Mouse (Mus musculus): ENCODE measurements at regions not wholly inside any gene's neighbourhood (a gene's known extent, or its start where the extent isn't known, plus 50 kb on each side); places are given as distances from the start of the nearest gene placed in this dataset.
"Not testable (repeated sequence)": the region's sequence is repeated elsewhere in the genome, so short reads cannot be mapped to it uniquely, and the experiment has no call there.

GRCm38 (mm10) chr8:15670722-15671121 lies 624.8 kb upstream of the BB014433 start:
- WGBS, result 80% methylated on average over 10 of the region's 10 CpGs
- no peak for DNase-seq (ENCODE audit: low read depth in 1 of 2, low spot score in 2 of 2)
- no peaks in the 10 kb centered on the region for H3K27me3 ChIP-seq (ENCODE audit: control insufficient read depth, insufficient read depth, low read length)
- no peak overlapping the region for H3K4me3 ChIP-seq (ENCODE audit: extremely low read depth, insufficient read depth, insufficient read length)
- H3K36me3 ChIP-seq (ENCODE audit: control insufficient read depth, insufficient read depth, low read length), result no peaks in the 10 kb centered on the region
- no peaks in the 10 kb centered on the region for H3K4me1 ChIP-seq (ENCODE audit: control insufficient read depth, insufficient read depth, insufficient read length)
- no peak overlapping the region for H3K27ac ChIP-seq (ENCODE audit: insufficient read depth, low read length)
- TF ChIP-seq CTCF (IDR thresholded peaks at IDR 0.05; ENCODE audit: extremely low read depth, insufficient read depth, insufficient read length, insufficient replicate concordance) (no peak), POLR2A (IDR thresholded peaks at IDR 0.05; ENCODE audit: low read depth, low read length) (no peak)

DNA sequence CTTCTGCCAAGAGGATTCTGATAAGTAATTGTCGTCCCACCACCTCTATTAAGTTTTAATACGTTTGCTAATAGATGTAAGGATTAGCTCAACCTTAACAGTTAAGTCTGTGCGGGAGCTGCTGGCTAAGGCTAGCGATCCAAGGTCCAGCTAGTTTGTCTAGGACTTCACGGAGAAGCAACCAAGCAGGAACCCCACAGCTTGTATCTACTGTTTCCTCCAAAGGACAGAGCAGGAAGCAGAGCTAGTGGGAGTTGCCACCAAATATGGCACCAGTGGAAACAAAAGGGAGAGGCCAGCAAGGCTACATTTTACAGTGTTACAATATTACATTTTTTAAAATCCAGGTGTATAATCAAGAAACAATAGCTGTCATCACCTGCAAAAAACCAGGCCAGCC lies 624.4 kb upstream of the BB014433 start:
- WGBS, result 83% methylated on average over 5 of the region's 5 CpGs
- no peak overlapping the region for H3K27ac ChIP-seq (ENCODE audit: insufficient read depth, low read length)
- no peaks in the 10 kb centered on the region for H3K4me1 ChIP-seq (ENCODE audit: control insufficient read depth, insufficient read depth, insufficient read length)
- no peak for TF ChIP-seq CTCF (IDR thresholded peaks at IDR 0.05; ENCODE audit: extremely low read depth, insufficient read depth, insufficient read length, insufficient replicate concordance)
- H3K4me3 ChIP-seq (ENCODE audit: extremely low read depth, insufficient read depth, insufficient read length), result no peak overlapping the region
- no peaks in the 10 kb centered on the region for H3K27me3 ChIP-seq (ENCODE audit: control insufficient read depth, insufficient read depth, low read length)
- H3K36me3 ChIP-seq (ENCODE audit: control insufficient read depth, insufficient read depth, low read length), result no peaks in the 10 kb centered on the region
- DNase-seq (ENCODE audit: low read depth in 1 of 2, low spot score in 2 of 2), result no peak

DNA sequence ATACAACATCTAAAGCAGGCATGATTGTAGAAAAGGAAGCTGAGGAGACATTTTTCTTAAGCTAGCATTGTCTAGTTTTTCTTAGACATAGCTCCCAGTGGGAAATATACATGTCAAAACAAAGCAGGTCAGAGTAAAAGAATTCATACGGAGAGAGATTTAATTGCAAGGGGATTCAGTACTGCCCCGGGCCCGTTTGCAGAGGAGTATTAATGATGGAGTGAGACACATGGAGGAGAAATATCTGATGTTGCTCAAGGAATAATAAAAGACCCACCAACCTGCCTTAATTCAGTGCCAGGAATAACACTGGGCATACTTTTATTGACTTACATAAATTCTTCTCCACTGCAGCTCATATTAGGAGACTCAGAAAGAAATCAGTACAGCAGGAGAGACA lies 623.6 kb upstream of the BB014433 start:
- H3K36me3 ChIP-seq (ENCODE audit: control insufficient read depth, insufficient read depth, low read length), result no peaks in the 10 kb centered on the region
- TF ChIP-seq POLR2A (IDR thresholded peaks at IDR 0.05; ENCODE audit: low read depth, low read length), result no peak
- TF ChIP-seq CTCF (IDR thresholded peaks at IDR 0.05; ENCODE audit: extremely low read depth, insufficient read depth, insufficient read length, insufficient replicate concordance), result no peak
- no peaks in the 10 kb centered on the region for H3K27me3 ChIP-seq (ENCODE audit: control insufficient read depth, insufficient read depth, low read length)
- DNase-seq (ENCODE audit: low read depth in 1 of 2, low spot score in 2 of 2), result no peak
- WGBS, result 85% methylated on average over 3 of the region's 3 CpGs
- no peaks in the 10 kb centered on the region for H3K4me1 ChIP-seq (ENCODE audit: control insufficient read depth, insufficient read depth, insufficient read length)
- H3K27ac ChIP-seq (ENCODE audit: insufficient read depth, low read length), result no peak overlapping the region
- H3K4me3 ChIP-seq (ENCODE audit: extremely low read depth, insufficient read depth, insufficient read length), result no peak overlapping the region

DNA sequence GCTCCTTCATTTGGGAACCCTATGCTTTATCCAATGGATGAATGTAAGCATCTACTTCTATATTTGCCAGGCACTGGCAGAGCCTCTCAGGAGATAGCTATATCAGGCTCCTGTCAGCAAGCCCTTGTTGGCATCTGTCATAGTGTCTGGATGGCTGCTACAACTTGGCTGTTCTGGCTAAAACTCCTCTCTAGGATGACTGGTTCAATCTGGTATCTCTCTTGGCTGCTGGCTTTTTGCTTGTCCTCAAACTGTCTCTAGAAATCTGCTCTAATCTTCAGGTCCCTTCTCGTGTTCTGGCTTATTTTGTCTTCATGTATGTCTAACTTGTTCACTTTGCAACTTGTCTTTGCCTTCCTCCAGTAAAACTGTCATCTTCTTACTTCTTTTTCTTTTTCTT lies 614.7 kb upstream of the BB014433 start:
- 73% methylated on average over 1 of the region's 1 CpGs for WGBS
- H3K27ac ChIP-seq (ENCODE audit: insufficient read depth, low read length), result no peak overlapping the region
- TF ChIP-seq POLR2A (IDR thresholded peaks at IDR 0.05; ENCODE audit: low read depth, low read length) (no peak), CTCF (IDR thresholded peaks at IDR 0.05; ENCODE audit: extremely low read depth, insufficient read depth, insufficient read length, insufficient replicate concordance) (no peak)

DNA sequence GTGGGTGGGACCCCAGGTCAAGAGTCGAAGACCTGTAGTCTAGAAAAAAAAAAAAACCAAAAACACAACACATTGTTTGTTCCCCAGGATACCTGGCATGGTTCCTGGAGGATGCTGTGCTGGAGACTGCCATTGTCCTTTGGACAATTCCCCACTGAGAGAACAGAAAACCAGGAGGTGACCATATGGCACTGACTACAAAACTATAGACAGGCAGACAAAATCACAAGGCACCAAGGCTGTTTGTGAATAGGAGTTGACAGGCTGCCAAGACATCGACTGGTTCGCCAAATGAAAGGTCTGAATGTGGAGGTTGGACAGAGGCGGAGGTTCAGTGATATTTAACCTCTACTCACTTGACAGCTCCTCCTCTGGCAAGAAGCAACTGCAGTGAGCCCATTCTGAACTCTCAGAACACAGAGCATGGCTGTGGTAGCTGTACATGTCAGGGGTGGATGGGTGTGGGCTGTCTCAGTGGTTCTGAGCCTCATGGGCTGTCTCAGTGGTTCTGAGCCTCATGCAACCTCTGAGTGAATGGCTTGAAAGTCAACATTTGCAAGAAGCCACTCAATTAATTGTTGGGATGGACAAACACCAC lies 589.0 kb upstream of the BB014433 start:
- H3K4me3 ChIP-seq (ENCODE audit: extremely low read depth, insufficient read depth, insufficient read length), result no peak overlapping the region
- 81% methylated on average over 4 of the region's 4 CpGs for WGBS
- H3K4me1 ChIP-seq (ENCODE audit: control insufficient read depth, insufficient read depth, insufficient read length), result no peaks in the 10 kb centered on the region
- TF ChIP-seq POLR2A (IDR thresholded peaks at IDR 0.05; ENCODE audit: low read depth, low read length), result no peak
- no peak for TF ChIP-seq CTCF (IDR thresholded peaks at IDR 0.05; ENCODE audit: extremely low read depth, insufficient read depth, insufficient read length, insufficient replicate concordance)
- H3K27ac ChIP-seq (ENCODE audit: insufficient read depth, low read length), result no peak overlapping the region
- no peaks in the 10 kb centered on the region for H3K27me3 ChIP-seq (ENCODE audit: control insufficient read depth, insufficient read depth, low read length)
- H3K36me3 ChIP-seq (ENCODE audit: control insufficient read depth, insufficient read depth, low read length), result no peaks in the 10 kb centered on the region
- no peak for DNase-seq (ENCODE audit: low read depth in 1 of 2, low spot score in 2 of 2)

More for the DNA sequence above, 614.7 kb upstream of the BB014433 start:
- DNase-seq (ENCODE audit: low read depth in 1 of 2, low spot score in 2 of 2), result no peak
- no peaks in the 10 kb centered on the region for H3K4me1 ChIP-seq (ENCODE audit: control insufficient read depth, insufficient read depth, insufficient read length)
- no peak overlapping the region for H3K4me3 ChIP-seq (ENCODE audit: extremely low read depth, insufficient read depth, insufficient read length)
- no peaks in the 10 kb centered on the region for H3K27me3 ChIP-seq (ENCODE audit: control insufficient read depth, insufficient read depth, low read length)
- no peaks in the 10 kb centered on the region for H3K36me3 ChIP-seq (ENCODE audit: control insufficient read depth, insufficient read depth, low read length)

- H3K4me3 ChIP-seq (ENCODE audit: extremely low read depth, insufficient read depth, insufficient read length), result no peak overlapping the region
- H3K27me3 ChIP-seq (ENCODE audit: control insufficient read depth, insufficient read depth, low read length), result no peaks in the 10 kb centered on the region
- TF ChIP-seq POLR2A (IDR thresholded peaks at IDR 0.05; ENCODE audit: low read depth, low read length), result no peak
- no peak for TF ChIP-seq CTCF (IDR thresholded peaks at IDR 0.05; ENCODE audit: extremely low read depth, insufficient read depth, insufficient read length, insufficient replicate concordance)
- 66% methylated on average over 2 of the region's 2 CpGs for WGBS
- H3K27ac ChIP-seq (ENCODE audit: insufficient read depth, low read length), result no peak overlapping the region
- DNase-seq (ENCODE audit: low read depth in 1 of 2, low spot score in 2 of 2), result no peak
- no peaks in the 10 kb centered on the region for H3K4me1 ChIP-seq (ENCODE audit: control insufficient read depth, insufficient read depth, insufficient read length)
- no peaks in the 10 kb centered on the region for H3K36me3 ChIP-seq (ENCODE audit: control insufficient read depth, insufficient read depth, low read length)
Observed at GRCm38 (mm10) chr8:15628584-15628983, 582.7 kb upstream of the BB014433 start.

DNA sequence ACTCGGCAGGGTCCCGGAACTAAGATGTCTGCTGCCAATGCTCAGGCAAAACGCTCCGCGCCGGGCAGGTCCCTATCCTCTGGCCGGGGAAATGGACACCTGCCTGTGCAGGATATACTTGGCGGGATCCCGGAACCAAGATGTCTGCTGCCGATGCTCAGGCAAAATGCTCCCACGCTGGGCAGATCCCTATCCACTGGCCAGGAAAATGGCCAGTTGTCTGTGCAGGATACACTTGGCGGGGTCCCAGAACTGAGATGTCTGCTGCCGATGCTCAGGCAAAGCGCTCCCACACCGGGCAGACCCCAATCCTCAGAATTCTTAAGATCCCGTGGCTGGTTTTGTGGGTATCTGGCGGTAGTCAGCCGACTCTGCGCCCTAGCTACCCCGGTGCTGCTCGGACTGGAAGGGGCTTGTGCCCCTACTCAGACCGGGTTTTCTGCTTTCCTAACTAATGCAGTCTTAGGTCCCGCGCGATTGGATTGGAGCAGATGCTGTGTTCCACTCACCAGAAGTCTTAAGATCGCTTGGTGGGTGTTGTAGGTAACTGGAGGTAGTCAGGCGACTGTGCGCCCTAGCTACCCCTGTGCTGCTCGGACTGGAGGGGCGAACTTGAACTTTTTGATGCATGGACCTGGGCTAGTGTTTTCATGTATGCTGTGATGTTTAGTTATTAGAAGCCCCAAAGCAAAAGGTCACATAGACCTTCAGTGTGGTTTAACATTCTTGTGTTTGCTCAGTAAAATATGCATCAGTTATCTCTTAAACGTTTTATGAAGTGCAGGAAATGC lies 577.9 kb upstream of the BB014433 start:
- not testable (repeated sequence) for H3K36me3 ChIP-seq (ENCODE audit: control insufficient read depth, insufficient read depth, low read length); H3K27me3 ChIP-seq (ENCODE audit: control insufficient read depth, insufficient read depth, low read length); H3K4me3 ChIP-seq (ENCODE audit: extremely low read depth, insufficient read depth, insufficient read length); H3K4me1 ChIP-seq (ENCODE audit: control insufficient read depth, insufficient read depth, insufficient read length); DNase-seq (ENCODE audit: low read depth in 1 of 2, low spot score in 2 of 2); H3K27ac ChIP-seq (ENCODE audit: insufficient read depth, low read length)
- 92% methylated on average over 31 of the region's 31 CpGs for WGBS

Data from spleen, adult 2 months (tissue).